Mouse (Mus musculus): ENCODE measurements around the gene Trim54.

Trim54 gene

DNA sequence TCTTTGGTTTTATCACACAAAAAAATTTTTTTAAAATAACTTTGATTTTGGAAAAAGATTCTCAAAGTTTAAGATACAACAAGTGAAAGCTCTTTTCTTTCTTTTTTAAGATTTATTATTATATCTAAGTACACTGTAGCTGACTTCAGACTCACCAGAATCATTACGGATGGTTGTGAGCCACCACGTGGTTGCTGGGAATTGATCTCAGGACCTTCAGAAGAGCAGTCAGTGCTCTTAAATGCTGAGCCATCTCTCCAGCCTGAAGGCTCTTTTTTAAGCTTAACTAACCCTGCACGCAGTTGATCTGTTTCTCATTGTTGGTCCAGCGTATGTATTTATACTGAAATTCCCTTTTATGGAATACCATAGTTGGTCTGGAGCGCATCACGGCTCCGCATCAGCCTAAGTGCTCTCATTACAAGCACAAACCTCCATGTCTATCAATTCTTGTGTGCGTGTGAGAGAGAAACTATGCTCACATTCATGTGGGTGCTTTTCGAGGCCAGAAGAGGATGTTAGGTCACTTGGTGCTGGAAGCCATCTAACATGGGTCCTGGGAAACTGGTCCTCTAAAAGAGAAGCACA, 64.8 kb downstream of the Trim54 start:
- DNase-seq (ENCODE audit: low read depth, low spot score) = no peak

DNA sequence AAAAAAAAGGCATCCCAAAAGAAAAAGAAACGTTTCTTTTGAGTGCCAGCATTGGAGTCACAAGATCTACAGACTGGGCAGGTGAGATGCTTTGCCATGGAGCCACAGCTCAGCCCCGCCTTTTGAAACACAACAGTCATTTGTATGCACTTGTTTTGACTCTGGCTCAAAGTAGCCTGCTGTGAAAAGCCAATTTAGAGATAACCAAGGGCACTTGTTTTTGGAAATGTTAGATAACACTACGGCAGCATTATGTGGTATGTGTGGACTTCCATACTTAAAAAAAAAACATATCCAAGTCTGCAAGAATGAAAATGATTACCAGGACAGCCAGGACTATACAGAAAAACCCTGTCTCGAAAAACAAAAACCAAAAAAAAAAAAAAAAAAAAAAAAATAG, 67.2 kb downstream of the Trim54 start:
- no peak for DNase-seq (ENCODE audit: low read depth, low spot score)

Measured in retina, adult 2 months (tissue).